Mouse (Mus musculus) hindbrain, embryonic 16.5 days (tissue): ENCODE data around the gene Pak4. TPM values are rescaled to one million over a fixed set of nuclear protein-coding genes. Genes with fewer than 3 reads are reported as not detected.
"Not testable (repeated sequence)": the region's sequence is repeated elsewhere in the genome, so short reads cannot be mapped to it uniquely, and the experiment has no call there.

Experiments used
- ATAC-seq: fragments of 200-750 bp; cut with Nextera tagmentation; 2 replicates; pipeline ENCODE4 v1.8.0; 2017; ENCODE audit warnings: moderate TSS enrichment, moderate library complexity
- H3K27ac ChIP-seq: fragments of 300-500 bp; sonication (generic); 2 replicates; pipeline ENCODE4 v1.5.1; 2014; ENCODE audit warnings: low read depth, mild to moderate bottlenecking, control low read depth, low read length, moderate library complexity
- H3K27me3 ChIP-seq: fragments of 300-500 bp; sonication (generic); replicated peaks from 2 replicates; pipeline ENCODE4 v1.6.1; 2014; ENCODE audit warnings: low read length; ENCODE audit not compliant: control insufficient read depth, insufficient read depth
- H3K36me3 ChIP-seq: fragments of 300-500 bp; sonication (generic); 2 replicates; pipeline ENCODE4 v1.6.1; 2014; ENCODE audit warnings: mild to moderate bottlenecking, low read length, moderate library complexity, mixed read lengths; ENCODE audit not compliant: control insufficient read depth, insufficient read depth
- H3K4me1 ChIP-seq: fragments of 300-500 bp; sonication (generic); 2 replicates; pipeline ENCODE4 v1.6.1; 2014; ENCODE audit warnings: low read depth, low read length; ENCODE audit not compliant: control insufficient read depth, insufficient read depth
- H3K4me2 ChIP-seq: fragments of 300-500 bp; sonication (generic); 2 replicates; pipeline ENCODE4 v1.6.1; 2014; ENCODE audit warnings: mild to moderate bottlenecking, low read length, control low read depth, moderate library complexity
- H3K4me3 ChIP-seq: fragments of 300-500 bp; sonication (generic); 2 replicates; pipeline ENCODE4 v1.5.1; 2014; ENCODE audit warnings: mild to moderate bottlenecking, low read length, control low read depth, moderate library complexity
- H3K9ac ChIP-seq: fragments of 300-500 bp; sonication (generic); 2 replicates; pipeline ENCODE4 v1.6.1; 2014; ENCODE audit warnings: low read depth, mild to moderate bottlenecking, control low read depth, low read length, moderate library complexity
- H3K9me3 ChIP-seq: fragments of 300-500 bp; sonication (generic); 2 replicates; pipeline ENCODE4 v1.6.1; 2014; ENCODE audit warnings: mild to moderate bottlenecking, low read length, moderate library complexity; ENCODE audit not compliant: control insufficient read depth
- WGBS: fragments of 180-500 bp; shearing (Covaris S2); extraction: QIAGEN DNeasy Blood & Tissue Kit; methylation state at CpG from one replicate; pipeline ENCODE4 v1.1.7; 2014; 5-methylcytosine and 5-hydroxymethylcytosine counted together
- polyA plus RNA-seq: library from polyadenylated mRNA; unstranded; fragments of >200 nt; fragmentation: Nextera tagmentation; extraction: Ambion mirVana; gene quantifications from 2 replicates; pipeline ENCODE4 v1.2.1, GENCODE M21; 2015

The Pak4 gene
- polyA plus RNA-seq, 1 experiment from 2014 or later: 18.2 TPM

- Histone ChIP-seq H3K36me3 (no peaks in the 10 kb centered on the region), H3K9ac (no peak overlapping the region), H3K9me3 (no peaks in the 10 kb centered on the region), H3K27me3 (no peaks in the 10 kb centered on the region), H3K4me2 (no peak overlapping the region), H3K27ac (no peak overlapping the region), H3K4me3 (no peak overlapping the region), H3K4me1 (no peaks in the 10 kb centered on the region)
- WGBS: 75% methylated on average over 9 of the region's 9 CpGs
- ATAC-seq: no peak
Observed at GRCm38 (mm10) chr7:28619098-28619715, 21.2 kb upstream of the Pak4 start.

- Histone ChIP-seq H3K4me2 (no peak overlapping the region), H3K9me3 (no peaks in the 10 kb centered on the region), H3K4me3 (no peak overlapping the region), H3K27me3 (no peaks in the 10 kb centered on the region), H3K4me1 (peaks cover 4% of the 10 kb centered on the region; the same call in 1 of the 2 replicates), H3K9ac (no peak overlapping the region), H3K36me3 (no peaks in the 10 kb centered on the region), H3K27ac (no peak overlapping the region)
- 93% methylated on average over 8 of the region's 8 CpGs for WGBS
- no peak for ATAC-seq
Observed at GRCm38 (mm10) chr7:28605951-28606350, 8.0 kb upstream of the Pak4 start.

- not testable (repeated sequence) for ATAC-seq, H3K4me3 ChIP-seq, H3K36me3 ChIP-seq, H3K27ac ChIP-seq, H3K4me1 ChIP-seq, H3K4me2 ChIP-seq, H3K27me3 ChIP-seq, H3K9ac ChIP-seq, H3K9me3 ChIP-seq
- WGBS: 81% methylated on average over 2 of the region's 2 CpGs
Observed at GRCm38 (mm10) chr7:28603788-28604187, 5.8 kb upstream of the Pak4 start.

GRCm38 (mm10) chr7:28603136-28603535 is 5.2 kb upstream of the Pak4 start:
- Histone ChIP-seq H3K27me3 (no peaks in the 10 kb centered on the region), H3K9me3 (no peaks in the 10 kb centered on the region), H3K4me3 (no peak overlapping the region), H3K4me1 (peaks cover 4% of the 10 kb centered on the region; the same call in 1 of the 2 replicates), H3K27ac (no peak overlapping the region), H3K4me2 (no peak overlapping the region), H3K36me3 (no peaks in the 10 kb centered on the region), H3K9ac (no peak overlapping the region)
- ATAC-seq: no peak
- WGBS: 78% methylated on average over 5 of the region's 5 CpGs

- Histone ChIP-seq H3K4me1 (peaks cover 10% of the 10 kb centered on the region), H3K9me3 (no peaks in the 10 kb centered on the region), H3K4me2 (peak overlapping the region; percentile 25), H3K27me3 (no peaks in the 10 kb centered on the region), H3K36me3 (no peaks in the 10 kb centered on the region), H3K9ac (no peak overlapping the region), H3K4me3 (no peak overlapping the region), H3K27ac (no peak overlapping the region)
- 0 out of 2 replicates have a peak, but pooled peaks have one; percentile 22 for ATAC-seq
- WGBS: 19% methylated on average over 7 of the region's 7 CpGs
Observed at GRCm38 (mm10) chr7:28601668-28602067, 3.7 kb upstream of the Pak4 start.

GRCm38 (mm10) chr7:28601029-28601428 is 3.0 kb upstream of the Pak4 start:
- Histone ChIP-seq H3K4me3 (no peak overlapping the region), H3K27me3 (no peaks in the 10 kb centered on the region), H3K27ac (no peak overlapping the region), H3K4me2 (no peak overlapping the region), H3K36me3 (no peaks in the 10 kb centered on the region), H3K9me3 (no peaks in the 10 kb centered on the region), H3K4me1 (peaks cover 17% of the 10 kb centered on the region), H3K9ac (no peak overlapping the region)
- WGBS: 15% methylated on average over 11 of the region's 11 CpGs
- no peak for ATAC-seq

- H3K4me3 ChIP-seq: no peak overlapping the region
- H3K27ac ChIP-seq: no peak overlapping the region
- H3K9me3 ChIP-seq: no peaks in the 10 kb centered on the region
- H3K27me3 ChIP-seq: no peaks in the 10 kb centered on the region
- no peak overlapping the region for H3K9ac ChIP-seq
- peaks cover 23% of the 10 kb centered on the region for H3K4me1 ChIP-seq
- H3K4me2 ChIP-seq: no peak overlapping the region
- ATAC-seq: no peak
- H3K36me3 ChIP-seq: no peaks in the 10 kb centered on the region
- WGBS: 68% methylated on average over 2 of the region's 2 CpGs
Observed at GRCm38 (mm10) chr7:28598951-28599350, 966 bp upstream of the Pak4 start.

GRCm38 (mm10) chr7:28597277-28597570 is 761 bp downstream of the Pak4 start:
- no peaks in the 10 kb centered on the region for H3K9me3 ChIP-seq
- peak overlapping the region; percentile 63 for H3K27ac ChIP-seq
- peak overlapping the region; percentile 80 for H3K9ac ChIP-seq
- ATAC-seq: 0 out of 2 replicates have a peak, but pooled peaks have one; percentile 0
- H3K27me3 ChIP-seq: no peaks in the 10 kb centered on the region
- H3K4me2 ChIP-seq: peak overlapping the region; percentile 91
- H3K4me3 ChIP-seq: peak overlapping the region; percentile 71
- peaks cover 32% of the 10 kb centered on the region for H3K4me1 ChIP-seq
- no peaks in the 10 kb centered on the region for H3K36me3 ChIP-seq
- 12% methylated on average over 9 of the region's 9 CpGs for WGBS

- 34% methylated on average over 20 of the region's 20 CpGs for WGBS
- no peaks in the 10 kb centered on the region for H3K36me3 ChIP-seq
Observed at GRCm38 (mm10) chr7:28596436-28597276, 1.3 kb downstream of the Pak4 start.

More at GRCm38 (mm10) chr7:28596436-28597276, 1.3 kb downstream of the Pak4 start:
- H3K4me3 ChIP-seq: peak overlapping the region; percentile 71
- peak overlapping the region; percentile 80 for H3K9ac ChIP-seq
- no peaks in the 10 kb centered on the region for H3K9me3 ChIP-seq
- no peaks in the 10 kb centered on the region for H3K27me3 ChIP-seq
- H3K27ac ChIP-seq: peak overlapping the region; percentile 63
- ATAC-seq: no peak
- H3K4me2 ChIP-seq: peak overlapping the region; percentile 91
- peaks cover 32% of the 10 kb centered on the region for H3K4me1 ChIP-seq
